Mouse (Mus musculus) regulatory T cell (primary cell): Measurements from ENCODE around the gene Kynu.

Experiments
- in situ Hi-C: fragments of 300-600 bp; cut with MboI, MseI; formaldehyde crosslinking; loops from one replicate; pipeline ENCODE4 v1.15.1; 2025; ENCODE audit warnings: high pct_unique_total_duplicates

Gene Kynu

GRCm38 (mm10) chr2:43646962-43647361 is 91.8 kb downstream of the Kynu start:
- in situ Hi-C loops: no loop called here

- in situ Hi-C loops: no loop called here
These were observed 114.5 kb downstream of the Kynu start for GRCm38 (mm10) chr2:43669588-43669987.

DNA sequence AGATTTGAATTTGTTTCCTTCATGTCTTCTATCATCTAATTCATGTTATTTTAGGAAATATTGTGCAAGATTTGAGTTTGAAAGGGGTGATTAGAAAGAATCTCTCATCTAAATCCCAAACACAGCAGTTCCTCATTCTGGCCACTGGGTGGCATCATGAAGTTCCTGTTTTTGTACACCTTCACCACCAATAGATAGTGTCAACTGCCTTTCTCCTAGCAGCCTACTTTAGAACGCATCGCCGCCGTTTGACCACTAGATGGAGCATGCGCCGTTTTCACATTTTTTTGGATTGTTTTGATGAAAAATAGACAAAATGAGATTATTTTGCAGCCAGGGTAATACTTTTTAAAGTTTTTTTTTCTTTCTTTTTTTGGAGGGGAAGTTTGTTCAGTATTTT is 118.5 kb downstream of the Kynu start:
- in situ Hi-C loops: no loop called here

DNA sequence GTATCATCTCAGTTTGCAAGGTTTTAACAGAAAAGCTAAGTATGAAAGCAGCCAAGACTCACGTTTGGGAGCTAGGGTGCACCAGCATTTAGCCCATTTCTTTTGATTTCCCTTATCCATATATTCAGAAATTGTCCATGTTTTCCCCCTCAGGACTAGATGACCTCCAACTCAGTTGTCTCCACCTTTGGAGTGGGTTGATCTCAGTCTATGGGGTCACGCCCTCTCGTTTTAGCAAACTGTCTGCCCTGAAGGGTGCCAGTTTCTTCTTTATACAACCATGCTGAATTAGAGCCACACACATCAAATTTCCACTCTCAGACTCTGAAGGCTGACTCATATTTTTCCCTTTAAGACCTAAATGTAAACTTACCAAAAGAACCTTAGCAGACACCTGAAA is 119.0 kb downstream of the Kynu start:
- in situ Hi-C loops: no loop called here

GRCm38 (mm10) chr2:43675277-43675676 is 120.1 kb downstream of the Kynu start:
- in situ Hi-C loops: loop anchor here (25.0 kb wide), 1 partner anchor 887 kb away; no protein-coding TSS in a partner anchor

GRCm38 (mm10) chr2:43690402-43690801 is 135.3 kb downstream of the Kynu start:
- in situ Hi-C loops: loop anchor here (10.0 to 25.0 kb wide), 2 partner anchors 872 to 1924 kb away; no protein-coding TSS in a partner anchor

DNA sequence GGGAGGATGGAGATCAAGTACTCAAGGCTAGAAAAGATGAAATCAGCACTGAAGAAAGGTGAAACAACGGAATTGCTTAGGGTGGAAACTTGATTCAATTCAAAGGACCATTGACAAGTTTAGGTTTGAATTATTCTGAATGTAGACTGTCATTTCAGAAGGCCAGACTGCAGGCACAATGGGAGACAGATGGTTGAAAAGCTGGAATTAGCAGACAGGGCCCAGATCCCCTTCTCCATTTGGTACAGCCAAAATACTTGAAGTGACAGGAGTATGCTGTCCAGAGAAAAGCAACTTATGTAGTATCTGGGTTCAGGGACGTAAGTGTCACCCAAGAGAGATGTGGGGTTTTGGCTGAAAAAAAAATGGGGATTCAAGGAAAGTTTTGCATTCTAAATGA is 136.2 kb downstream of the Kynu start:
- in situ Hi-C loops: loop anchor here (10.0 to 25.0 kb wide), 2 partner anchors 871 to 1924 kb away; no protein-coding TSS in a partner anchor

DNA sequence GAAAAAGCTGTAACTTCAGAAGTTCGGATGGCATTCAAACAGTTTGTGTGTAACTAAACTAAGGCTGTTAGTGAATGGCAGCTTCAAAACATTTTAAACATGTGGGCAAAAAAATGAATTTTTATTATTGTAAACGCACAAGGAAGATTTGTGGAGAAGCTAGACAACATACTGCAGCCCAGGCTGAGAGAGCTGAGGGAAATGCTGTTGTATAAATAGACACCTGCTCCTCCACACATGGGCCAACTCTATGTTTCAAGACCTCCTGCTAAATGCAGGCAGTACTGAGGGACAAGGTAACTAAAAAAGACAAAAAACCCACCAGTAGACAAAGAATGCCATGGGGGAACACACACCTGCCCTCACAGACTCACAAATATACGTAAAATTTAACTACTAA is 140.5 kb downstream of the Kynu start:
- in situ Hi-C loops: loop anchor here (10.0 to 25.0 kb wide), 2 partner anchors 867 to 1919 kb away; no protein-coding TSS in a partner anchor

- in situ Hi-C loops: no loop called here
These were observed 157.5 kb downstream of the Kynu start for GRCm38 (mm10) chr2:43712611-43713138.

DNA sequence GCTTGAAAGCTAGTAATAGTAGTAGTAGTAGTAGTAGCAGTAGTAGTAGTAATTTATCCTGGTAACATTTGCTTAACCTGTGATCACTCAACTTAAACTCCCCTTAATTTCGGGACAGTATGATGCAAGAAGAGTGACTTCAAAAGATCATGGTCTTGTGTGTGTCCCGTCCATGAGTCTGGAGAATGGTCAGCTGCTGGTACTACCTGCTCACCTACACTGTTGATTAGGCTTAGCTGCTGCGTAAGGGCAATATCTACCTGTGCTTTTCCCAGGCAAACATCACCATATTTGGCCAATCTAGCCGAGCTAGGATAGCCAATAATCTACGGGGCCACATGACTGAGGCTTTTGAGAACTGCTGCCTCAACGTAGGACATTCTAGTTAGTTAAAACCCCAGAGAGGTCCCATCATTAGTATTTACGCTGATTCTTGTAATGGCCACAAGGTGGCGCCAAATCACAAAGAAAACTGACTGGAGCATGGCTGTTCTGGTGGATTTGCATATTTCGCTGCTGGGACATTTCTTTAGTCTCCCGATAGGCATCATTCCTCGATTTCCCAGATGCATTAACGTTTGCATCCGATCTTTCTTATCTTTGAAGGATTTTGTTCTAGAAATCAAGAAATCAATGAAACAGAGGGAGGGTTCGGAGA is 167.4 kb downstream of the Kynu start:
- in situ Hi-C loops: loop anchor here (5.0 kb wide), 1 partner anchor 185 kb away; no protein-coding TSS in a partner anchor

GRCm38 (mm10) chr2:43723104-43723541 is 168.0 kb downstream of the Kynu start:
- in situ Hi-C loops: loop anchor here (5.0 kb wide), 1 partner anchor 184 kb away; no protein-coding TSS in a partner anchor

DNA sequence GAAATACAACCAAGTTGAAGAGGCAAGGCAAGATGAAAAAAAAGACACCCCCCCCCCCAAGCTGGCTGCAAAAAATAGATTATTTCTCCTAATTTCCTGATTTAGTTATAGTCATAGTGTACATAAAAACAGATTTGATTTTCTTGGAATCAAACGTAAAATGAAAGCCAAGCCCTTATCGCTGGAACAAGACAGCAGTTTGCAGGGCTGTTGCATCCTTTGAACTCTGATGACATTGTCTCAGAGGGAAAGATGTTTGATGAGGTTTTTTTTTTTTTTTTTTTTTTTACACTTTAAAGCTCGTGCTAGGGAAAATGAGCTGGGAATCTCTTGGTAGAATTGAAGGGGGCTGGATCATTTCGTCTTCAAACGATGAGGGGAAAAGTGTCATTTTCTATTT is 172.1 kb downstream of the Kynu start:
- in situ Hi-C loops: no loop called here

DNA sequence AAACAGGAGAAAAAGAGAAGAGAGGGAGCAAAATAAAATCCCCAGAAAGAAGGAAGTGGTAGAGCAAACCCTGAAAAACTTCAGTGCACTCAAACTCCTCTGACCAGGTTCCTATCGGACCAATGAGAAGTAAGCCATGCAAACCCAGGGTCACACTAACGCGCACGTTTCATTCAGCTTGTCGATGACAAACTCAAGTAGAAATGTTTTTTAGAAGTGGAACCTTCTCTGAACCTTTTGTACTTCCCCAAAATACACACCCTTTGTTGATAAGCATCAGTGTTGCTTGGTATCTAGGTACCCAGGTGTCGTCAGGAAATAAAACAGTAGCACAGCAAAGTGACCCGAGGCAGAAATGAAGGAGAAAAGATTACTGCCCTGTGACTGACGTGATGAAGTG is 172.6 kb downstream of the Kynu start:
- in situ Hi-C loops: no loop called here

DNA sequence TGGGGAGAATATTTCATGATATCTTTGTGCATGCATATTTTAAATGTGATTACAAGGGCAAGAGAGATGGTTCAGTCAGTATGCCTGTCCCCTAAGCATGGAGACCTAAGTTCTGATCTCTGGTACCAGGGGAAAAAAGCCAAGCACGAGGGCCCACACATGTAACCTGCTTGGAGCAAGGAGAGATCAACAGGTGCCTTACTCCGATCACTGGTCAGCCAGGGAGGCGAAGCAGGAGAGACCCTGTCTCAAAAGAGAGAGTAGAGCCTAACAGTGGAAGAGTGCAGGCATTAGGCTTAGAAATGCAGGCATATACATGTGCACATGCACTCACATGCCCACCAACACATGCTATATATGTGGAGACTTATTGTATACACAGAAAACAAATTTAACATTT is 173.7 kb downstream of the Kynu start:
- in situ Hi-C loops: no loop called here
